ENCODE assay signal across 8 mouse cellular contexts in genomic region chr2:7509463-7509862, GRCm38 (mm10). TPM values are rescaled to one million over a fixed set of nuclear protein-coding genes. Genes with fewer than 3 reads are reported as not detected.
DNase-seq lines count a peak whose midpoint lies in the region; ATAC-seq lines count a peak whose summit lies in the region.
"Not testable (repeated sequence)": the region's sequence is repeated elsewhere in the genome, so short reads cannot be mapped to it uniquely, and the experiment has no call there.

Gene Celf2, minus strand, starts transcription at chr2:7509563.

- not testable (repeated sequence) for H3K4me1 ChIP-seq in hindbrain, embryonic 11.5 days (replicated peaks; ENCODE audit: control insufficient read depth, insufficient read depth, low read length); liver, embryonic 11.5 days (replicated peaks; ENCODE audit: control insufficient read depth, insufficient read depth, low read length); midbrain, embryonic 15.5 days

- not testable (repeated sequence) for H3K27ac ChIP-seq in hindbrain, embryonic 11.5 days (ENCODE audit: low read depth, low read length); liver, embryonic 11.5 days (ENCODE audit: low read depth, low read length); midbrain, embryonic 15.5 days

- not testable (repeated sequence) for H3K27me3 ChIP-seq in hindbrain, embryonic 11.5 days (ENCODE audit: control insufficient read depth, insufficient read depth, low read length); liver, embryonic 11.5 days (replicated peaks; ENCODE audit: control insufficient read depth, insufficient read depth, low read length); midbrain, embryonic 15.5 days (replicated peaks)

- H3K4me3 ChIP-seq in hindbrain, embryonic 11.5 days (ENCODE audit: low read depth, low read length); liver, embryonic 11.5 days (ENCODE audit: low read depth, low read length); midbrain, embryonic 15.5 days: not testable (repeated sequence)

- not testable (repeated sequence) for DNase-seq in adrenal gland, postnatal 14 days; hindbrain, embryonic 11.5 days (ENCODE audit: low spot score); layer of hippocampus, adult 8-10 months (ENCODE audit: low spot score in 2 of 2); liver, embryonic 11.5 days (ENCODE audit: low spot score); thymus, postnatal 0 days (ENCODE audit: low spot score)

- 92% methylated on average over 9 of the region's 9 CpGs for WGBS in hindbrain, embryonic 11.5 days
- WGBS in liver, embryonic 11.5 days = 87% methylated on average over 9 of the region's 9 CpGs
- 92% methylated on average over 9 of the region's 9 CpGs for whole genome bisulfite sequencing in midbrain, embryonic 15.5 days

- not testable (repeated sequence) for H3K36me3 ChIP-seq in hindbrain, embryonic 11.5 days (ENCODE audit: control insufficient read depth, insufficient read depth, low read length); liver, embryonic 11.5 days (ENCODE audit: control insufficient read depth, insufficient read depth, low read length); midbrain, embryonic 15.5 days (replicated peaks)

- H3K9me3 ChIP-seq in hindbrain, embryonic 11.5 days (ENCODE audit: control insufficient read depth, low read length); liver, embryonic 11.5 days (ENCODE audit: control insufficient read depth, low read length); midbrain, embryonic 15.5 days: not testable (repeated sequence)

- H3K9ac ChIP-seq in hindbrain, embryonic 11.5 days (ENCODE audit: low read depth, low read length); liver, embryonic 11.5 days (ENCODE audit: low read depth, low read length); midbrain, embryonic 15.5 days: not testable (repeated sequence)

- H3K4me2 ChIP-seq in hindbrain, embryonic 11.5 days (replicated peaks; ENCODE audit: low read depth, low read length); liver, embryonic 11.5 days; midbrain, embryonic 15.5 days: not testable (repeated sequence)

- ATAC-seq in erythroid progenitor cell, adult 5-6 weeks (replicated peaks; ENCODE audit: low FRiP score, poor library complexity, severe bottlenecking); granulocyte monocyte progenitor cell, adult 5-6 weeks (replicated peaks; ENCODE audit: poor library complexity, severe bottlenecking); hindbrain, embryonic 11.5 days (ENCODE audit: low FRiP score); liver, embryonic 11.5 days (replicated peaks; ENCODE audit: low FRiP score); midbrain, embryonic 15.5 days (replicated peaks): not testable (repeated sequence)

RNA-seq across cellular contexts. Expression of gene Celf2, which starts in this region (rescaled TPM):
- 64.1 and 81.6 TPM in 2 replicates for total RNA-seq in adrenal gland, postnatal 14 days (2021)
- 24.7 and 48.7 TPM in 2 replicates for total RNA-seq in erythroid progenitor cell, adult 5-6 weeks (2015; ENCODE audit: low replicate concordance)
- 12.0 and 14.1 TPM in 2 replicates for total RNA-seq in erythroid progenitor cell, adult 5-6 weeks (2017; ENCODE audit: low replicate concordance)
- 151 and 223 TPM in 2 replicates for total RNA-seq in granulocyte monocyte progenitor cell, adult 5-6 weeks (2014; fragmentation: Nextera tagmentation)
- 92.8 and 99.1 TPM in 2 replicates for total RNA-seq in granulocyte monocyte progenitor cell, adult 5-6 weeks (2017)
- 82.4 and 89.3 TPM in 2 replicates for polyA plus RNA-seq in hindbrain, embryonic 11.5 days (2014; fragmentation: Nextera tagmentation; extraction: Ambion mirVana)
- total RNA-seq in layer of hippocampus, adult 8-10 months (2022) = 100 to 1,000 TPM; 407 to 514 (median 457) TPM
- polyA plus RNA-seq in liver, embryonic 11.5 days (2014; fragmentation: Nextera tagmentation; extraction: Ambion mirVana) = 21.1 and 23.3 TPM in 2 replicates
- 185 and 190 TPM in 2 replicates for polyA plus RNA-seq in midbrain, embryonic 15.5 days (2015; fragmentation: Nextera tagmentation; extraction: Ambion mirVana)
- polyA plus RNA-seq in thymus, postnatal 0 days (2015; fragmentation: Nextera tagmentation; extraction: Ambion mirVana) = 161 and 184 TPM in 2 replicates
